Mouse (Mus musculus) central nervous system, embryonic 18 days (tissue): ENCODE measurements around the gene Rhox11. TPM values are rescaled to one million over a fixed set of nuclear protein-coding genes. Genes with fewer than 3 reads are reported as not detected.

Experiments used
- polyA plus RNA-seq: library from polyadenylated mRNA; depleted of rRNA; stranded (reverse); fragments of >200 nt; gene quantifications from 2 replicates; pipeline ENCODE4 v1.2.3, GENCODE M21; 2012; rRNA removed

The Rhox11 gene
- not detected in 2 replicates for polyA plus RNA-seq

GRCm38 (mm10) chrX:38085041-38085440 is at the start of gene Rhox11:
Gene Rhox11 (minus strand): TSS chrX:38085141.

DNA sequence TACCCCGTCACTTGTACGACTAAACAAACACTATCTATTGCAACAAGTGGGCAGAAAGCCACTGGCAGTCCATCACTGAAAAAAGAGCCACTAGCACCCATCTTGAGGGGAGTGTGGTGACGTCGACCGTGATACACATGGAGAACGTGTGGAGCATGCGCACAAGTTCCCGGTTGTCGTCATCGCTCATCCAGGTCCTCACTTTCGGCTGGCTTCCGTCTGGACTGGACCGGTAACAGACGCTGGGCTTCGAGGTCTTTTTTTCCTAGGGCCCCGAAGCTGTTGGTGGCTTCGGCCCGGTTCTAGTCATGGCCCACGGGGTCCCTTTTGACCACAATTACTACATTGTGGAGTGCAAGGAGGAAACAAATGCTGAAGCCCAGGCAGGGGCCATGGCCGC is 36.0 kb upstream of the Rhox11 start, which contains the start of gene Rhox13:
Gene Rhox13 (plus strand): TSS at position 238 of the 400 bp plus-strand sequence.

DNA sequence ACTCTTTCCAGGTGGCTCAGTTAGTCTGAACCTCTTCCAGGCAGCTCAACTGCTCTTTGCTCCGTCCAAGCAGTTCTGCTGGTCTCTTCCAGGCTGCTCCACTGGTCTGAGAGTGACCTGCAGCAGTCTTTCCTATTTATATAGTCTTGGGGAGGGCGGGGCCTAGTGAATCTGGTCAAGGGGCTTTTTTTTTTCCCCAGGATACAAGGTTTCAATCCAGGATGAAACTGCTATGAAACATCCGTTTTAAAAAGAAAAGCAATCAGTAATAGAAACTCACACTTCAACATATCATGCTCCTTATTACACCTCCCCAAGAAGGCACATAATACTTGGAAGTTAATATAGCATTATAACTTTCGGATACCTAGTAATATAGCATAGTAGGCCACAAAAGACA is 25.9 kb upstream of the Rhox11 start, which contains the start of gene Rhox12:
Gene Rhox12 (minus strand): TSS at position 101 of the 400 bp plus-strand sequence.

DNA sequence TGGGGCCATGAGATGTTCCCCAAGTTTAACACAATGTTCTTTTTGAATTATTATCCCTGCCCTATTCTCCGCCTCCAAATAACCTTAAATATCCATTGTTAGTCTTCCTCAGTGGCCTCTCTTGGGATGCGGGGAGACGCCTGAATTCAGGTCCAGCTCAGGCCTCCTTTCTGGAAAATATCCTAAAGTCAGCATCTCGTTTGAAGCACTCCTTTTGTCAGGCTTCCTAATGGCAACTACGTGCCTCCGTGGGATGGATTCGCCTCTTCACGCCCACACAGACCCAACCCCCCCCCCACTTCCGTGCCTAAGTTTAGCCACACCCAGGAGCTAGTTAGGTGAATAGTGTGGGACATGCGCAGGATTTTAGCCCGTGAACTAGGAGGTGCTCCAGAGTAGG is 18.8 kb downstream of the Rhox11 start, which contains the start of gene Rhox10:
Gene Rhox10 (plus strand): TSS at position 301 of the 400 bp plus-strand sequence.

GRCm38 (mm10) chrX:38043014-38043413 is 41.9 kb downstream of the Rhox11 start, which contains the start of gene Btg1-ps2:
Gene Btg1-ps2 (minus strand): TSS chrX:38043114.

Other genes starting within 250 kb of the Rhox11 start
- gene Rhox8, start 206.2 kb downstream of the Rhox11 start, polyA plus RNA-seq = not detected in 2 replicates
- gene Rhox7b, start 187.9 kb downstream of the Rhox11 start, polyA plus RNA-seq = not detected in 2 replicates
- gene Rhox9, start 183.4 kb downstream of the Rhox11 start, polyA plus RNA-seq = not detected in 2 replicates
- not detected in 2 replicates for gene Btg1-ps1, start 66.3 kb downstream of the Rhox11 start, polyA plus RNA-seq
- gene Btg1-ps2, start 42.0 kb downstream of the Rhox11 start, polyA plus RNA-seq = not detected in 2 replicates
- not detected in 2 replicates for gene Rhox10, start 18.7 kb downstream of the Rhox11 start, polyA plus RNA-seq
- gene Rhox12, start 25.8 kb upstream of the Rhox11 start, polyA plus RNA-seq = not detected in 2 replicates
- gene Rhox13, start 36.1 kb upstream of the Rhox11 start, polyA plus RNA-seq = not detected in 2 replicates
- gene Zbtb33, start 104.7 kb upstream of the Rhox11 start, polyA plus RNA-seq = 14.6 and 14.9 TPM in 2 replicates
- gene Tmem255a, start 167.3 kb upstream of the Rhox11 start, polyA plus RNA-seq = 9.8 and 13.4 TPM in 2 replicates
- gene Atp1b4, start 231.0 kb upstream of the Rhox11 start, polyA plus RNA-seq = 3.1 TPM in 1 of 2 replicates, not detected in the other